ENCODE assay signal across 11 mouse cellular contexts in the genomic region with DNA sequence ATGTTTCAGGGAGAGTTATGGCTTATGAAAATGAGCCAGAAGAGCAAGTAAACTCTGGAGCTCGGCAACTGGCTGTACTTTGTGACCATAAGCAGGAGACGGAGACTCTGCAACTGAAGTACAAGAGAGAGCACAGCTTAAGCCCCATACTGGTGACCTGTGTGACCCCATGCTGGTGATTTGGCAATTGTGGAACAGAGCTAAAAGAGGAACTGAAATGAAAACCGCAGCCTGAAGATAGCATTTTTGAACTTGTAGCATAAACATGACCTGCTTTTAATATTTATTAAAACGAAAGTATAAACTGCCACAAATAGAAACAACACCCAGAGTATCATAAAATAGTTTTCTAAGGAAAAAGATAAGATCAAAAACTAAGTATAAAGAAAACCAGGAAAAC.
DNase-seq lines count a peak whose midpoint lies in the region; TF ChIP-seq lines count a peak whose summit lies in the region.
"Had no signal": no experiment of that assay in that cellular context is flagged by ENCODE, and none has a peak within 500 bp of the region (broad histone marks: within the 10 kb centered on the region; RNA-seq: fewer than 3 reads in every experiment).

No protein-coding gene starts in this region.

- 27% methylated on average over 4 of the region's 4 CpGs for WGBS in lung, adult 2 months

- peaks cover 18% of the 10 kb centered on the region for H3K4me1 ChIP-seq in lung, adult 2 months (ENCODE audit: control insufficient read depth, insufficient read depth, low read length)

- peak; percentile 20 for DNase-seq in gastrocnemius, adult 18-20 months (ENCODE audit: low spot score)
- DNase-seq in gastrocnemius, postnatal 4 days (ENCODE audit: low spot score in 2 of 2), result no peak
- peak; percentile 19 to 26 for DNase-seq in lung, adult 18-20 months
- no peak for DNase-seq in lung, adult 2 months
- peak; percentile 57 for DNase-seq in lung, postnatal 36 days
- no peak for DNase-seq in left cerebral cortex, postnatal 14 days (ENCODE audit: low spot score in 2 of 2)
- no peak for DNase-seq in layer of hippocampus, adult 9-11 months
- no peak for DNase-seq in layer of hippocampus, postnatal 10 days (ENCODE audit: low spot score in 2 of 2)
- DNase-seq: cerebellum, postnatal 36 days; gastrocnemius, postnatal 36 days had no signal

- TF ChIP-seq CTCF in lung, adult 2 months (IDR thresholded peaks at IDR 0.05; ENCODE audit: insufficient read depth, low read length), result no peak

- no peak overlapping the region for H3K4me3 ChIP-seq in lung, adult 2 months (replicated peaks; ENCODE audit: extremely low read depth, low read depth, low read length)
- H3K4me3 ChIP-seq: limb, embryonic 10.5 days had no signal

- intact Hi-C loops in left cerebral cortex, postnatal 14 days (cut with DNase I), result no loop called here

- no peak for TF ChIP-seq POLR2A in lung, adult 2 months (IDR thresholded peaks at IDR 0.05; ENCODE audit: borderline replicate concordance, extremely low read depth, low read depth, low read length)

Comparison
In these comparisons a context has a peak if more than half of its experiments do, and no peak if none do; other contexts are left out.
1. DNase-seq: peak in gastrocnemius, adult 18-20 months (single experiment), lung, adult 18-20 months (2 of 2) and lung, postnatal 36 days (single experiment); none in gastrocnemius, postnatal 4 days (0 of 2), lung, adult 2 months (single experiment), left cerebral cortex, postnatal 14 days (0 of 2), layer of hippocampus, adult 9-11 months (single experiment) and layer of hippocampus, postnatal 10 days (0 of 2).